Mouse (Mus musculus): Measurements from ENCODE around the gene Moxd2.

The Moxd2 gene

DNA sequence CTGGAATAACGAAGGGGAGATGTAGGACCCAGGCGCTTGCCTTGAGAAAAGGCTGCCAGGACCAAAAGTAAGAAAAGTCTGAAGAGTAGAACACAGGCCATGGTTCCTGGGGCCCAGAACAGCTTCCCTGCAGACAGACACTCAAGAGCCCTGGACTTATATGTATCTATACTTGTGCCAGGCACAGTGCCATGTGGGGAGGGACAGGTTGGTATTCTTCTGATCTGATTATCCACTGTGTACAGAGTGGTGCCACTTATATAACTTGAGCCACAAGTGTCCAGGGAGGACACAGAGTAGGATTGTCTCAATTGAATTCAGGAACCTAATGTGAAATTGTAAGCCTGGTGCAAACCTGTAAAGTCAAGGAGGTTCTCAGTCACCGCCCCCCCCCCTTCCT lies at the start of gene Moxd2:
Gene Moxd2 (minus strand): TSS at position 101 of the 400 bp plus-strand sequence.
- CTCF ChIA-PET = no interaction called here
- POLR2A ChIA-PET = interaction anchor here in 1 of 4 experiments (0.7 kb wide), 1 partner anchor 16 kb away, joined by 3 read pairs; no protein-coding TSS in a partner anchor

DNA sequence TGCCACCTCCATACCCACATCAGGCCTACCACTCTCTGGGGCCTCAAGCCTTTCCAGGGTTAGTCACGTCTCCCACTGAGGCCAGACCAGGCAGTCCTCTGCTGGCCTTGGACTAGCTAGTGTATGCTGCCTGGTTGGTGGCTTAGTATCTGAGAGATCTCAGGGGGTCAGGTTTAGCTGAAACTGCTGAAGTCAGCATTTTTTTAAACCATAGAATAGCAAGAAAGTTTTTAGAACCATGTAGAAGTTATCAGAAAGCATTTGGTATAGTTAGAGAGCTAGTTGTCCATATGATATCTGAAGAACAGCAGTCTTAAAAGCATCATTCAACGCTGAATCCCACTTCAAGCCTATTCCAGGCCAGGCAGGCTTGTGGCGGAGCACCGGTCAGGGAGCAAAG lies 32.7 kb upstream of the Moxd2 start:
- POLR2A ChIA-PET = no interaction called here
- CTCF ChIA-PET = no interaction called here

DNA sequence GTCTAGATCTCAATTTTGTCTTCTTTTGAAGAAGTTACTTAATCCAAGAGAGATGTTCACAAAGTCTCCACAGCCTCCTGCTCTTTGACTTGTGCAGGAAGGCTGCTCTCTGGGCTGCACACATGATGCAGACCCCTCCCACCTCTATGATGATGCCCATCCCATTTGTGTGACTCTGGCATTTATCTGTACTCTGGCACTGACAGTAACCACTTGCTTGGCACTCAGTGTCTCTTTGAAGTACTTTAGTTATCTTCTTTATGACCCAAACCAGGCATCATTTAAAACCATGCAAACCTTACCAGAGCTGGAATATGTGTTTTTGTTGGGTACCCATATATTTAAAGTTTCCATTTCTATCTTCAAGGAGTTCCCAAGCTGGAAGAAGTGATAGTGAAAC lies 13.0 kb upstream of the Moxd2 start, which contains the start of gene Prss58:
Gene Prss58 (minus strand): TSS at position 101 of the 400 bp plus-strand sequence.
- CTCF ChIA-PET = no interaction called here

GRCm38 (mm10) chr6:40894716-40895115 lies 7.4 kb upstream of the Moxd2 start:
- CTCF ChIA-PET = interaction anchor here in 1 of 4 experiments (0.6 kb wide), 1 partner anchor 205 kb away, joined by 4 read pairs; no protein-coding TSS in a partner anchor
- POLR2A ChIA-PET = no interaction called here

More for the DNA sequence above, 13.0 kb upstream of the Moxd2 start, which contains the start of gene Prss58:
- POLR2A ChIA-PET = no interaction called here

GRCm38 (mm10) chr6:40893577-40893976 lies 6.3 kb upstream of the Moxd2 start:
- POLR2A ChIA-PET = no interaction called here
- CTCF ChIA-PET = interaction anchor here in 1 of 4 experiments (0.8 kb wide), 1 partner anchor 69 kb away, joined by 3 read pairs; no protein-coding TSS in a partner anchor

DNA sequence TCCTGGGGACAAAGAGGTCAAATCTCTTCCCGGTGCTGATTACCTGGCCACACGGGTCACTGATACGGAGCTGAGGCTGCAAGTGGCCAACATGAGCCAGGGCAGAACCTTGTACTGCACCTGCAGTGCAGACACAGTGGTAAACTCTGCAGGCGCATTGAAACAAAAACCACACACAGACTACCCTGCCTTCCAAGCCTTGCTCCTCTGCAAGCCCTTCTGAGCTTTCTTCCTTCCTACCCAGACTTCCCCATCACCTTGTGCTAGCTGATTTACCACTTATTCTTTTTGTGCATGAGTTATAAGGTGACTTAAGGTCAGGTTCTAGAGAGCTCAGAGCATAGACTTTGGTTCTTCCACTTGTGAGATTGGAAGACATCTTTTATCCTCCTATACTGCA lies 4.5 kb upstream of the Moxd2 start:
- ChIA-PET POLR2A (no interaction called here), CTCF (interaction anchor here in 2 of 4 experiments (0.6 to 0.9 kb wide), 2 partner anchors 18 to 44 kb away, joined by 3 read pairs; no protein-coding TSS in a partner anchor)

DNA sequence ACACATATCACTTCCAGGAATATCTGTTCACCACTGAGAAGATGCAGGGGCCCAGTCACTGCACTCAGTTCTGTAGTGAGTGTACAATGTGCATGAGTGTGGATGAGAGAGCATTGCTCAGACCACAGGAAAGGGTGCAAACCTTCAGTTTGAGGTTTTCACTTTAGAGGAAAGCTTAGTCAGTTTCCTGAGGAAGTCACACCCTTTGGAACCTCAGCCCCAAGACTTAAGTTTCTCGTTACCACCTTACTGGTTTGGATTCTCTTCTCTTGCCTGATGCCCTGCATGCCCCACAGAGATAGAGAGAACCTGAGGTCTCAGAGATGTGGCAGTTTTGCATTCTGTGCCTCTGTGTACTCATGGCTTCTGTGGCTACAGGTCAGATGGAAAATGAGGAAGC lies 3.7 kb upstream of the Moxd2 start:
- CTCF ChIA-PET = no interaction called here
- POLR2A ChIA-PET = no interaction called here

GRCm38 (mm10) chr6:40845283-40845682 lies 42.0 kb downstream of the Moxd2 start:
- CTCF ChIA-PET = interaction anchor here in 1 of 4 experiments (0.6 kb wide), 1 partner anchor 91 kb away, joined by 3 read pairs; no protein-coding TSS in a partner anchor
- POLR2A ChIA-PET = no interaction called here

Data from embryonic stem cell, embryonic (primary cell).